Mouse (Mus musculus) liver, postnatal 0 days (tissue): ENCODE measurements at regions not wholly inside any gene's neighbourhood (a gene's known extent, or its start where the extent isn't known, plus 50 kb on each side); places are given as distances from the start of the nearest gene placed in this dataset.

ENCODE experiments used
- CTCF ChIP-seq: sonication (generic); IDR thresholded peaks from 2 replicates; pipeline ENCODE4 v1.5.1; 2016; ENCODE audit warnings: antibody characterized with exemption, low read depth
- EP300 ChIP-seq: IDR thresholded peaks from 2 replicates; pipeline ENCODE4 v1.6.1; 2016; ENCODE audit warnings: antibody characterized with exemption, low read depth, mild to moderate bottlenecking

- no peak for TF ChIP-seq EP300
- TF ChIP-seq CTCF: no peak
These were observed 136.5 kb upstream of the Spaca1 start for GRCm38 (mm10) chr4:34186522-34186921.
